Mouse (Mus musculus) stomach, embryonic 15.5 days (tissue): ENCODE measurements at regions not wholly inside any gene's neighbourhood (a gene's known extent, or its start where the extent isn't known, plus 50 kb on each side); places are given as distances from the start of the nearest gene placed in this dataset.

Source experiments
- ATAC-seq: fragments of 200-750 bp; cut with Nextera tagmentation; 2 replicates; pipeline ENCODE4 v1.8.0; 2017; ENCODE audit warnings: low read depth, moderate number of reproducible peaks, moderate TSS enrichment; ENCODE audit not compliant: insufficient read depth, low FRiP score
- H3K27ac ChIP-seq: fragments of 300-500 bp; sonication (generic); 2 replicates; pipeline ENCODE4 v1.5.1; 2015; ENCODE audit warnings: mild to moderate bottlenecking, inconsistent platforms
- H3K27me3 ChIP-seq: fragments of 300-500 bp; sonication (generic); replicated peaks from 2 replicates; pipeline ENCODE4 v1.6.1; 2015; ENCODE audit warnings: inconsistent platforms
- H3K36me3 ChIP-seq: fragments of 300-500 bp; sonication (generic); 2 replicates; pipeline ENCODE4 v1.6.1; 2015; ENCODE audit warnings: inconsistent platforms
- H3K4me1 ChIP-seq: fragments of 300-500 bp; sonication (generic); 2 replicates; pipeline ENCODE4 v1.6.1; 2015; ENCODE audit warnings: inconsistent platforms
- H3K4me2 ChIP-seq: fragments of 300-500 bp; sonication (generic); 2 replicates; pipeline ENCODE4 v1.6.1; 2015; ENCODE audit warnings: mild to moderate bottlenecking, inconsistent platforms
- H3K4me3 ChIP-seq: fragments of 300-500 bp; sonication (generic); replicated peaks from 2 replicates; pipeline ENCODE4 v1.5.1; 2015; ENCODE audit warnings: inconsistent platforms
- H3K9ac ChIP-seq: fragments of 300-500 bp; sonication (generic); 2 replicates; pipeline ENCODE4 v1.6.1; 2015; ENCODE audit warnings: inconsistent platforms
- H3K9me3 ChIP-seq: fragments of 300-500 bp; sonication (generic); 2 replicates; pipeline ENCODE4 v1.6.1; 2016; ENCODE audit warnings: inconsistent platforms
- WGBS: fragments of 180-500 bp; shearing (Covaris S2); methylation state at CpG from one replicate; pipeline ENCODE4 v1.1.7; 2015; 5-methylcytosine and 5-hydroxymethylcytosine counted together

DNA sequence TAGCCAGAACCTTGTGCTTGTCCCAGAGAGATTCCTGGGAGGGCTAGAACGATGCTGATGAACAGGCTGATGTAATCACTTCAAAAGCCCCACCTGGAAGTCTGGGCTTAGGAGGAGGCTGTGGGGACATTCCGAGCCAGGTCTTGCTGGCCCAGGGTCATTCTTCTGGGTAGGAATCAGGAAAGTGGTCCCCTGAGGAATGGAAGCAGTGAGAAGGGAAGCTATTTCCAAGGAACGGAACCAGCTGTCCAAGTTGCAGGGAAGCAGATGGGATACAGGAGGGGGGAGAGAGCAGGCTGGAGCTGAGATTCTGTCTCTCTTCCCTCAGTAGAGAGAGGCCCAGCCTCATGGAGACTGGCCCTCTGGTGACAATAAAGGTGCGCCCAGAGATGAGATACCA is 243.9 kb downstream of the Tcf7l2 start:
- H3K4me2 ChIP-seq: no peak overlapping the region
- no peaks in the 10 kb centered on the region for H3K36me3 ChIP-seq
- H3K9ac ChIP-seq: no peak overlapping the region
- H3K27ac ChIP-seq: no peak overlapping the region
- no peaks in the 10 kb centered on the region for H3K27me3 ChIP-seq
- no peak overlapping the region for H3K4me3 ChIP-seq
- H3K9me3 ChIP-seq: no peaks in the 10 kb centered on the region
- no peaks in the 10 kb centered on the region for H3K4me1 ChIP-seq
- WGBS: 60% methylated on average over 4 of the region's 4 CpGs
- no peak for ATAC-seq

- H3K36me3 ChIP-seq: no peaks in the 10 kb centered on the region
- no peaks in the 10 kb centered on the region for H3K4me1 ChIP-seq
- no peak overlapping the region for H3K4me2 ChIP-seq
- H3K9me3 ChIP-seq: no peaks in the 10 kb centered on the region
- WGBS: 67% methylated on average over 21 of the region's 21 CpGs
- no peak overlapping the region for H3K9ac ChIP-seq
- no peak for ATAC-seq
- no peak overlapping the region for H3K4me3 ChIP-seq
- H3K27me3 ChIP-seq: no peaks in the 10 kb centered on the region
- H3K27ac ChIP-seq: no peak overlapping the region
Measured at GRCm38 (mm10) chr19:55991791-55992726, 250.4 kb downstream of the Tcf7l2 start.

DNA sequence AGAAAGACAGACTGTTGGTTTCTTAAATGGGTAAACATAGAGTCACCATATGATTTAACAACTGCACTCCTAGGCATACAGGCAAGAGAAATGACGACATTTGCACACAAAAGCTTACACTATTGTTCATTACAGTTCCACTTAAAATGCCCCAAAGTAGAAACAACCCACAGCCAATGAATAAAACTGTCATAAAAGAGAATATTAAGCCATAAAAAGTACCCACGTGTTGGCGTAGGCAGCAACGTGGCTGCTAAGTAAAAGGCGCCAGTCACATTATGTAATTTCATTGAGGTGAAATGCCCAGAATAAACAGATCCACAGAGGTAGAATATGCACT is 251.1 kb downstream of the Tcf7l2 start:
- no peaks in the 10 kb centered on the region for H3K9me3 ChIP-seq
- H3K4me3 ChIP-seq: no peak overlapping the region
- H3K27me3 ChIP-seq: no peaks in the 10 kb centered on the region
- no peak overlapping the region for H3K27ac ChIP-seq
- WGBS: 62% methylated on average over 5 of the region's 5 CpGs
- no peak for ATAC-seq
- H3K4me2 ChIP-seq: no peak overlapping the region
- no peaks in the 10 kb centered on the region for H3K36me3 ChIP-seq
- no peak overlapping the region for H3K9ac ChIP-seq
- no peaks in the 10 kb centered on the region for H3K4me1 ChIP-seq

- Histone ChIP-seq H3K4me3 (no peak overlapping the region), H3K9me3 (no peaks in the 10 kb centered on the region), H3K27ac (no peak overlapping the region), H3K27me3 (no peaks in the 10 kb centered on the region), H3K36me3 (no peaks in the 10 kb centered on the region), H3K4me1 (no peaks in the 10 kb centered on the region), H3K4me2 (no peak overlapping the region), H3K9ac (no peak overlapping the region)
- WGBS: 34% methylated on average over 2 of the region's 2 CpGs
- ATAC-seq: no peak
Measured at GRCm38 (mm10) chr19:55995721-55996120, 254.1 kb downstream of the Tcf7l2 start.

GRCm38 (mm10) chr19:55998454-55999180 is 257.0 kb downstream of the Tcf7l2 start:
- Histone ChIP-seq H3K9ac (no peak overlapping the region), H3K4me2 (no peak overlapping the region), H3K27ac (no peak overlapping the region), H3K27me3 (no peaks in the 10 kb centered on the region), H3K9me3 (no peaks in the 10 kb centered on the region), H3K4me1 (no peaks in the 10 kb centered on the region), H3K4me3 (no peak overlapping the region), H3K36me3 (no peaks in the 10 kb centered on the region)
- ATAC-seq: no peak
- 86% methylated on average over 15 of the region's 15 CpGs for whole genome bisulfite sequencing

DNA sequence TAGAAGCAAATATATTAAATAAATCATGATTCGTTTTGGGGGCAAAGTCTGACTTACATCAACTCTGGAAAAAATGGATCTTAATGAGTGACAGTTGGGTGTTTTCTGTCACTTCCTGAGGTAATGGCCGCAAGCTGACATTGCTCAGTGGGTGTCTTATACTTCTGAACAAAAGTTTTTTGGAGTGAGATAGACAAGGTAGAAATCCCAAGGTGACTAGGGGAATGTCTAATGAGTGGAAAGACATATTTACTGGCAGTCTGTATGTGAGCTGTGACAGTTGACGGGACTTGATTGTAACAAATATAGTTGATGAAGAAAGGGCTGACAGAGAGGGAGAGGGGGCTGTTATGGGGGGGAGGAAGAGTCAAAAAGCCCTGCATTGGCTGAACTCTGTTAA is 257.8 kb downstream of the Tcf7l2 start:
- no peak for ATAC-seq
- H3K27me3 ChIP-seq: no peaks in the 10 kb centered on the region
- H3K36me3 ChIP-seq: no peaks in the 10 kb centered on the region
- H3K4me3 ChIP-seq: no peak overlapping the region
- H3K9ac ChIP-seq: no peak overlapping the region
- no peaks in the 10 kb centered on the region for H3K9me3 ChIP-seq
- no peaks in the 10 kb centered on the region for H3K4me1 ChIP-seq
- H3K27ac ChIP-seq: no peak overlapping the region
- WGBS: 71% methylated on average over 3 of the region's 3 CpGs
- H3K4me2 ChIP-seq: no peak overlapping the region

- WGBS: 73% methylated on average over 3 of the region's 3 CpGs
- no peak overlapping the region for H3K27ac ChIP-seq
- H3K9ac ChIP-seq: no peak overlapping the region
- no peaks in the 10 kb centered on the region for H3K36me3 ChIP-seq
- H3K9me3 ChIP-seq: no peaks in the 10 kb centered on the region
- peaks cover 7% of the 10 kb centered on the region; the same call in 1 of the 2 replicates for H3K4me1 ChIP-seq
- H3K27me3 ChIP-seq: no peaks in the 10 kb centered on the region
- H3K4me2 ChIP-seq: no peak overlapping the region
- H3K4me3 ChIP-seq: no peak overlapping the region
- ATAC-seq: no peak
Measured at GRCm38 (mm10) chr19:56001428-56001827, 259.8 kb downstream of the Tcf7l2 start.

- peaks cover 7% of the 10 kb centered on the region; the same call in 1 of the 2 replicates for H3K4me1 ChIP-seq
- H3K9ac ChIP-seq: no peak overlapping the region
- H3K27me3 ChIP-seq: no peaks in the 10 kb centered on the region
- no peaks in the 10 kb centered on the region for H3K9me3 ChIP-seq
- H3K36me3 ChIP-seq: no peaks in the 10 kb centered on the region
- no peak overlapping the region; the same call in 1 of the 2 replicates for H3K27ac ChIP-seq
- no peak for ATAC-seq
- WGBS: 29% methylated on average over 6 of the region's 6 CpGs
- no peak overlapping the region for H3K4me3 ChIP-seq
- H3K4me2 ChIP-seq: no peak overlapping the region
Measured at GRCm38 (mm10) chr19:56005886-56006285, 264.3 kb downstream of the Tcf7l2 start.

GRCm38 (mm10) chr19:56007433-56007832 is 265.8 kb downstream of the Tcf7l2 start:
- no peaks in the 10 kb centered on the region for H3K36me3 ChIP-seq
- no peaks in the 10 kb centered on the region for H3K9me3 ChIP-seq
- H3K9ac ChIP-seq: no peak overlapping the region
- no peak overlapping the region for H3K4me3 ChIP-seq
- WGBS: 97% methylated on average over 5 of the region's 5 CpGs
- ATAC-seq: no peak
- H3K4me1 ChIP-seq: peaks cover 7% of the 10 kb centered on the region; the same call in 1 of the 2 replicates
- no peak overlapping the region for H3K4me2 ChIP-seq
- no peaks in the 10 kb centered on the region for H3K27me3 ChIP-seq
- H3K27ac ChIP-seq: no peak overlapping the region

DNA sequence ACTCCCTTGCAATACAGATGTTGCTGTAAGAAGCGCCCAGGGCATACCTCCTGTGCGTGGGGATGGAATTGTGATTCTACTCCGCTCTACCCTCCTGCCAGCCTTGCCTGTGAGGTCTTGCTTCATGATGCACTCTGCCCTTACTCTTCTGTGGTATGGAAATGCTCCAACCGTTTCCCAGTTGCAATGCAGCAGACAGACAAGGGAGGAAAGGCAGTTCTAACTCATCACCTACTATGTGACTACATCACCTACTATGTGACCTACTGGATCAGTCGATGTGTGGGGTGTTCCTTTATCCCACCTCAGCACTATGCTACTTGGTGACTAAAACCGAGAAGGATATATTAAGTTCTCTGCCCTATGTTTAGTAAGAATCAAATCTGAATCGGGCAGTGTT is 269.1 kb downstream of the Tcf7l2 start:
- no peak overlapping the region for H3K4me2 ChIP-seq
- H3K4me3 ChIP-seq: no peak overlapping the region
- no peak overlapping the region for H3K9ac ChIP-seq
- no peak for ATAC-seq
- 90% methylated on average over 7 of the region's 7 CpGs for WGBS
- H3K27me3 ChIP-seq: no peaks in the 10 kb centered on the region
- H3K27ac ChIP-seq: no peak overlapping the region
- H3K4me1 ChIP-seq: peaks cover 6% of the 10 kb centered on the region; the same call in 1 of the 2 replicates
- H3K9me3 ChIP-seq: no peaks in the 10 kb centered on the region
- H3K36me3 ChIP-seq: no peaks in the 10 kb centered on the region

DNA sequence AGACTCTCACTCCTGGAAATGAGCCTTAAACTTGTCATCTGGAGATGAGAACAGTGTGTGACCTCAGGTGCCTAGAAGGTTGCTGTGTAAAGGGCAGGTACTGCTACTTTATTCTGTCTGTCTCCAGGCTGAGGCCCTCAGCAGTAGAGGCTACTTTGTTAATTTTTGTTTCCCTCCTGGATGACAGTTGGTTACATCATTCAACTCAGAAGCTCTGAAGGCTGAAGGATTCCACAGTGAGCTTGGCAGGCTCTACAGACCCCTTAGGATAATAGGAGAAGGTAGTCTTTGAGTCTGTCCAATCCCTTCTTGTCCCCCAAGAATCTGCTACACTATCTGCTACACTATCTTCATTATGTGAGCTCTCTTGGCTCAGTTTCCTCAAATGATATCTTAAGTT is 269.7 kb downstream of the Tcf7l2 start:
- H3K27ac ChIP-seq: no peak overlapping the region
- H3K9ac ChIP-seq: no peak overlapping the region
- no peak overlapping the region for H3K4me3 ChIP-seq
- no peak for ATAC-seq
- no peaks in the 10 kb centered on the region for H3K27me3 ChIP-seq
- no peak overlapping the region for H3K4me2 ChIP-seq
- no peaks in the 10 kb centered on the region for H3K36me3 ChIP-seq
- no peaks in the 10 kb centered on the region for H3K9me3 ChIP-seq
- H3K4me1 ChIP-seq: peaks cover 1% of the 10 kb centered on the region; the same call in 1 of the 2 replicates

DNA sequence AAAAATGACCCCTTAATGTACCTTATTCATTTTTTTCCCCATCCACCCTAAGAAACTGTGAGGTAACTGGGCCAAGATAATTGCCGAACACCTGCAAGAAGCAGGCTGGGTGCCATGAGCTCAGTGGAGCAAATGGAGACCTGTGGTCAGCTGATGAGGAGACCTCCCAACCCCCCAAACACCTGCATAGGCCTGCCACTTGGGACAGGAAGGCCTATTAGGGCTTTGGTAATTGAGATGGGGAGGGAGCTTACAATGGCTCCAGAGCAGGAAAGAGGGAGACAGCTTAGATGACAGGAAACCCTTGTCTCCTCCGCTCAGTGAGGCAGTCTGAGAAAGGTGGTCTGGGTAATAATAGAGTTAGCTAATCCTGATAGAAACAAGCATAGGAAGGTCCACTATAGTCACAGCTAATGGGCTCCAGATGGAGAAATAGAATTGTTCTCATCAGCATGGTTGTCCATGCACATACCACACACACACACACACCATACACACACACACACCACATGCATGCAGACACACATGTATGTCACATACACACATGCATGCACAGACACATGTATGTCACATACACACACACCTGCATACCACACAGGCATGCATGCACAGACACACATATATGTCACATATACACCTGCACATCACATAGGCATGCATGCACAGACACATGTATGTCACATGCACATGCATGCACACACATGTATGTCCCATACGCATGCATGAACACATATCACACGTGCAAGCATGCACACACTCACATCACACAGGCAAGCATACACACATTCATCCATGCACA is 270.2 kb upstream of the Habp2 start:
- H3K9me3 ChIP-seq: no peaks in the 10 kb centered on the region
- H3K4me1 ChIP-seq: no peaks in the 10 kb centered on the region
- no peak overlapping the region for H3K4me3 ChIP-seq
- no peak for ATAC-seq
- no peak overlapping the region for H3K9ac ChIP-seq
- 83% methylated on average over 4 of the region's 4 CpGs for WGBS
- H3K27ac ChIP-seq: no peak overlapping the region
- no peaks in the 10 kb centered on the region for H3K27me3 ChIP-seq
- H3K36me3 ChIP-seq: no peaks in the 10 kb centered on the region
- no peak overlapping the region for H3K4me2 ChIP-seq
